Mouse (Mus musculus) G1E (cell line): ENCODE measurements at regions not wholly inside any gene's neighbourhood (a gene's known extent, or its start where the extent isn't known, plus 50 kb on each side); places are given as distances from the start of the nearest gene placed in this dataset.

Experiments used
- CTCF ChIP-seq: IDR thresholded peaks from 2 replicates; pipeline ENCODE4 v1.5.1; 2012; ENCODE audit warnings: low read depth, low read length, inconsistent platforms, mixed read lengths
- GATA1 ChIP-seq: IDR thresholded peaks from 2 replicates; pipeline ENCODE4 v1.6.1; 2012; ENCODE audit warnings: borderline replicate concordance, low read length, inconsistent platforms, mixed read lengths
- GATA2 ChIP-seq: IDR thresholded peaks from 2 replicates; pipeline ENCODE4 v1.6.1; 2012; ENCODE audit warnings: low read depth, low read length, inconsistent platforms, borderline replicate concordance
- POLR2AphosphoS5 ChIP-seq: IDR thresholded peaks from 2 replicates; pipeline ENCODE4 v1.6.1; 2012; ENCODE audit warnings: low read depth, low read length, inconsistent platforms; ENCODE audit not compliant: insufficient replicate concordance
- TAL1 ChIP-seq: conservative IDR thresholded peaks from 2 replicates; pipeline ENCODE4 v1.6.1; 2012; ENCODE audit warnings: low read depth, low read length, inconsistent platforms, mixed read lengths

GRCm38 (mm10) chr6:101992815-101993214 is 580.1 kb downstream of the Cntn3 start:
- TF ChIP-seq CTCF (no peak), TAL1 (no peak), GATA1 (no peak), POLR2AphosphoS5 (no peak), GATA2 (no peak)
